In the genomic region with DNA sequence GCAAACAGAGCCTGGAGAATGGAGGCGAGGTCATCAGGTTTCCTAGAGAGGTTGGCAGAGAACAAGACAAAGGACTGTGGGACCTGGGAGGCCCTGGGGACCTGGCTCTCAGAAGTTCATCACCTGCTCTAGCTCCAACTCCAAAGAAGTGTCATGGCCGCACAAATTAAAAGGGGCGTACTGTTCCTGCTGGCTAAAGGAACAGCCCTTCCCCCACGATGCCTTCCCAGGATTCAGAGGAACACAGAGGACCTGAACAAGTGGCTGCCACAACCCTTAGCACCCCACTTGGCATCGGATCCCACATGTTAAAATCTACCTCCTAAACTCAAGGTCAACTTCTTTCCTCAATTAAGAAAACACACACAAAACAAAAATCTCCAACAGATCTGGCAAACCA, we compare ENCODE assay signal across 10 mouse cellular contexts. TPM values are rescaled to one million over a fixed set of nuclear protein-coding genes. Genes with fewer than 3 reads are reported as not detected.
DNase-seq lines count a peak whose midpoint lies in the region; ATAC-seq lines count a peak whose summit lies in the region.
"Had no signal": no experiment of that assay in that cellular context is flagged by ENCODE, and none has a peak within 500 bp of the region (broad histone marks: within the 10 kb centered on the region; RNA-seq: fewer than 3 reads in every experiment).

No protein-coding gene starts in this region.

- no peaks in the 10 kb centered on the region for H3K27me3 ChIP-seq in heart, embryonic 10.5 days (ENCODE audit: insufficient read depth, poor library complexity, severe bottlenecking)
- H3K27me3 ChIP-seq in hindbrain, embryonic 11.5 days (ENCODE audit: control insufficient read depth, insufficient read depth, low read length), result no peaks in the 10 kb centered on the region
- H3K27me3 ChIP-seq in midbrain, embryonic 14.5 days (ENCODE audit: control insufficient read depth, insufficient read depth, low read length), result no peaks in the 10 kb centered on the region
- H3K27me3 ChIP-seq: liver, embryonic 15.5 days had no signal

- 73% methylated on average over 5 of the region's 5 CpGs for WGBS in heart, embryonic 10.5 days
- WGBS in hindbrain, embryonic 11.5 days, result 78% methylated on average over 5 of the region's 5 CpGs
- WGBS in midbrain, embryonic 14.5 days, result 69% methylated on average over 5 of the region's 5 CpGs

- no peaks in the 10 kb centered on the region for H3K9me3 ChIP-seq in heart, embryonic 10.5 days
- H3K9me3 ChIP-seq in hindbrain, embryonic 11.5 days (ENCODE audit: control insufficient read depth, low read length), result no peaks in the 10 kb centered on the region
- no peaks in the 10 kb centered on the region for H3K9me3 ChIP-seq in midbrain, embryonic 14.5 days (ENCODE audit: control insufficient read depth, low read length)
- H3K9me3 ChIP-seq: liver, embryonic 15.5 days had no signal

- H3K4me2 ChIP-seq in hindbrain, embryonic 11.5 days (replicated peaks; ENCODE audit: low read depth, low read length), result peak overlapping the region; percentile 72
- peak overlapping the region; percentile 63 for H3K4me2 ChIP-seq in midbrain, embryonic 14.5 days (ENCODE audit: low read length)
- H3K4me2 ChIP-seq: liver, embryonic 15.5 days had no signal

- H3K36me3 ChIP-seq in heart, embryonic 10.5 days, result peaks cover 11% of the 10 kb centered on the region; the same call in 1 of the 2 replicates
- H3K36me3 ChIP-seq in hindbrain, embryonic 11.5 days (ENCODE audit: control insufficient read depth, insufficient read depth, low read length), result no peaks in the 10 kb centered on the region
- no peaks in the 10 kb centered on the region for H3K36me3 ChIP-seq in midbrain, embryonic 14.5 days (ENCODE audit: control insufficient read depth, insufficient read depth, low read length)
- H3K36me3 ChIP-seq: liver, embryonic 15.5 days had no signal

- H3K4me3 ChIP-seq in heart, embryonic 10.5 days, result peak overlapping the region; percentile 74; the same call in 1 of the 2 replicates
- H3K4me3 ChIP-seq in hindbrain, embryonic 11.5 days (ENCODE audit: low read depth, low read length), result 0 out of 2 replicates have a peak overlapping the region, but pooled peaks have one; percentile 6
- H3K4me3 ChIP-seq in midbrain, embryonic 14.5 days (replicated peaks; ENCODE audit: low read depth, low read length), result peak overlapping the region; percentile 65
- H3K4me3 ChIP-seq: liver, embryonic 15.5 days had no signal

- H3K9ac ChIP-seq in hindbrain, embryonic 11.5 days (ENCODE audit: low read depth, low read length), result no peak overlapping the region
- H3K9ac ChIP-seq in midbrain, embryonic 14.5 days (replicated peaks; ENCODE audit: low read length), result peak overlapping the region; percentile 76; the same call in 1 of the 2 replicates
- H3K9ac ChIP-seq: liver, embryonic 15.5 days had no signal

- DNase-seq in heart, embryonic 10.5 days (ENCODE audit: low spot score), result no peak
- no peak for DNase-seq in heart, postnatal 36 days
- DNase-seq in MN1 (ENCODE audit: low spot score), result peak; percentile 33
- DNase-seq in hindbrain, embryonic 11.5 days (ENCODE audit: low spot score), result no peak
- DNase-seq in midbrain, embryonic 14.5 days, result no peak
- no peak for DNase-seq in adrenal gland, postnatal 10 days
- DNase-seq in right cerebral cortex, adult 18-20 months, result no peak
- DNase-seq: kidney, postnatal 4 days had no signal

- H3K4me1 ChIP-seq in heart, embryonic 10.5 days, result peaks cover 59% of the 10 kb centered on the region
- peaks cover 4% of the 10 kb centered on the region; the same call in 1 of the 2 replicates for H3K4me1 ChIP-seq in hindbrain, embryonic 11.5 days (replicated peaks; ENCODE audit: control insufficient read depth, insufficient read depth, low read length)
- H3K4me1 ChIP-seq in midbrain, embryonic 14.5 days (ENCODE audit: control insufficient read depth, insufficient read depth, low read length), result peaks cover 36% of the 10 kb centered on the region

- no peak for ATAC-seq in hindbrain, embryonic 11.5 days (ENCODE audit: low FRiP score)
- no peak for ATAC-seq in midbrain, embryonic 14.5 days (ENCODE audit: low FRiP score, low TSS enrichment)
- no peak for ATAC-seq in activated CD4-positive, CD25-positive, alpha-beta regulatory T cell, adult 4 months

- peak overlapping the region; percentile 90 for H3K27ac ChIP-seq in heart, embryonic 10.5 days
- no peak overlapping the region for H3K27ac ChIP-seq in hindbrain, embryonic 11.5 days (ENCODE audit: low read depth, low read length)
- H3K27ac ChIP-seq in midbrain, embryonic 14.5 days (replicated peaks; ENCODE audit: low read depth, low read length), result no peak overlapping the region
- H3K27ac ChIP-seq: liver, embryonic 15.5 days had no signal

- intact Hi-C loops in heart, postnatal 36 days (cut with DNase I), result no loop called here

RNA-seq across cellular contexts. Expression of gene Pik3ip1, which starts 39.2 kb away (rescaled TPM):
- polyA plus RNA-seq in heart, embryonic 10.5 days (2016; fragmentation: Nextera tagmentation; extraction: Ambion mirVana), result 7.9 and 9.5 TPM in 2 replicates
- total RNA-seq in heart, postnatal 36 days (2021), result 10 to 100 TPM; 49.4 to 66.2 TPM
- 11.5 and 12.0 TPM in 2 replicates for polyA plus RNA-seq in hindbrain, embryonic 11.5 days (2014; fragmentation: Nextera tagmentation; extraction: Ambion mirVana)
- 20.2 and 21.2 TPM in 2 replicates for polyA plus RNA-seq in midbrain, embryonic 14.5 days (2014; fragmentation: Nextera tagmentation; extraction: Ambion mirVana)
- polyA plus RNA-seq in activated CD4-positive, CD25-positive, alpha-beta regulatory T cell, adult 4 months (2017; shearing (Covaris generic)), result 10 to 100 TPM; 32.9 to 53.5 TPM
- 10 to 100 TPM; 13.3 to 17.8 TPM for total RNA-seq in adrenal gland, postnatal 10 days (2021)

RNA-seq across cellular contexts. Expression of gene Limk2, which starts 39.5 kb away (rescaled TPM):
- polyA plus RNA-seq in heart, embryonic 10.5 days (2016; fragmentation: Nextera tagmentation; extraction: Ambion mirVana), result 68.8 and 73.9 TPM in 2 replicates
- 10 to 100 TPM; 17.6 to 24.8 TPM for total RNA-seq in heart, postnatal 36 days (2021)
- 74.8 and 75.0 TPM in 2 replicates for polyA plus RNA-seq in hindbrain, embryonic 11.5 days (2014; fragmentation: Nextera tagmentation; extraction: Ambion mirVana)
- 155 and 172 TPM in 2 replicates for polyA plus RNA-seq in midbrain, embryonic 14.5 days (2014; fragmentation: Nextera tagmentation; extraction: Ambion mirVana)
- polyA plus RNA-seq in activated CD4-positive, CD25-positive, alpha-beta regulatory T cell, adult 4 months (2017; shearing (Covaris generic)), result 10 to 100 TPM; 77.7 to 78.9 TPM
- total RNA-seq in adrenal gland, postnatal 10 days (2021), result 10 to 100 TPM; 23.8 to 33.2 TPM

Comparison
In these comparisons a context has a peak if more than half of its experiments do, and no peak if none do; other contexts are left out.
1. H3K4me3 ChIP-seq: peak in every context shown above with its lines; median percentile 74 in heart, embryonic 10.5 days; 65 in midbrain, embryonic 14.5 days; 6 in hindbrain, embryonic 11.5 days.